Mouse (Mus musculus) hindbrain, embryonic 10.5 days (tissue): ENCODE data around the gene Me3. TPM values are rescaled to one million over a fixed set of nuclear protein-coding genes. Genes with fewer than 3 reads are reported as not detected.
A peak's percentile ranks its signal among the peaks of the same experiment; 100 is the strongest.

Source experiments
- DNase-seq: peaks from one replicate; pipeline ENCODE4 v3.0.0-alpha.2; 2017; ENCODE audit warnings: low spot score
- H3K27ac ChIP-seq: fragments of 300-500 bp; sonication (generic); 2 replicates; pipeline ENCODE4 v1.5.1; 2016; ENCODE audit warnings: mild to moderate bottlenecking, moderate library complexity
- H3K27me3 ChIP-seq: fragments of 300-500 bp; sonication (generic); 2 replicates; pipeline ENCODE4 v1.6.1; 2016; ENCODE audit warnings: mild to moderate bottlenecking; ENCODE audit not compliant: poor library complexity, insufficient read depth, severe bottlenecking
- H3K36me3 ChIP-seq: fragments of 300-500 bp; sonication (generic); 2 replicates; pipeline ENCODE4 v1.6.1; 2016; ENCODE audit warnings: mild to moderate bottlenecking, moderate library complexity
- H3K4me1 ChIP-seq: fragments of 300-500 bp; sonication (generic); replicated peaks from 2 replicates; pipeline ENCODE4 v1.6.1; 2016; ENCODE audit warnings: mild to moderate bottlenecking
- H3K4me3 ChIP-seq: fragments of 300-500 bp; sonication (generic); 2 replicates; pipeline ENCODE4 v1.5.1; 2016; ENCODE audit warnings: mild to moderate bottlenecking, moderate library complexity
- H3K9me3 ChIP-seq: fragments of 300-500 bp; sonication (generic); 2 replicates; pipeline ENCODE4 v1.6.1; 2016; ENCODE audit warnings: mild to moderate bottlenecking, moderate library complexity
- WGBS: fragments of 180-500 bp; shearing (Covaris S2); methylation state at CpG from one replicate; pipeline ENCODE4 v1.1.7; 2016; 5-methylcytosine and 5-hydroxymethylcytosine counted together
- polyA plus RNA-seq: library from polyadenylated mRNA; unstranded; fragments of >200 nt; fragmentation: Nextera tagmentation; extraction: Ambion mirVana; gene quantifications from 2 replicates; pipeline ENCODE4 v1.2.1, GENCODE M21; 2016

The Me3 gene
- polyA plus RNA-seq: 1.4 and 3.3 TPM in 2 replicates

DNA sequence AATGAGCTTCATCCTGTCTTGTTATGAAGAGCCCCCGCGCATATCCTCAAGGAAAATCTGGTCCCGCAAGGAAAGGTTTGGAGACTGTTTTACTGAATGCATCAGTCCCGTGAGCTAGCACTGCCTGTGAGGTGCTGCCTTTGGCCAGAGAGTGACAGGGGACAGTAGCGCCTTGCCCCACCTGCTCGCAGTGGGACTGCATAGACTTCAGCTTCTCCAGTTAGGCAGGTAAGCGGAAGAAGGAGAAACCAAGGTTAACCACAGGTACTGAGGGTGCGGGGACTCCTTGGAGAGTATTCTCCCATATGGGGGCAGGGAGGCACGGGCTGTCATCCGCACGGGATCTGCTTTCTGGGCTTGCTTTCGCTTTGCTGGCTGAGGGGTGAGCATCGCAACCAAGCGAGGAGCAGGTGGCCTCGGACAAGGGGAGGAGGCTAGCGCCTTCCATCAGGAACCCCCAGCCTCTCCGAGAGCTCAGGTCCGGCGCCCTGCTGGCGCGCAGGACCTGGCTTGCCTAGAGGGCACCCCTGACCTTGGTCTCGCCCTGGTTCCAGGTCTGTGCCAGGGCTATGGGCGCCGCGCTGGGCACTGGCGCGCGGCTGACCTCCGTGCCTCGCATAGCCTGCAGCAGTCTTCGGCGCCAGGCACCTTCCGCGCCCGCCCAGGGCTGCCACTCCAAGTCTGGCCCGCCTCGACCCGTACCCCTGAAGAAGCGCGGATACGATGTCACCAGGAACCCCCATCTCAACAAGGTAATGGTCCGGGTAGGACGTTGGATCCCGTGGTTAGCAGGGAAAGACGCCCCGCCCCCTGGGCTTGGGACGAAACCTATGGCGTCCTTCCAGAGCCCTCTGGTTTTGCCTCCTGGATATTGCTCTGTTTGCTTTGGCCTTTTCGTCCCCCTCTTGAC lies at the start of gene Me3:
Me3 (plus strand) TSS at position 51 of the 910 bp plus-strand sequence.
- no peaks in the 10 kb centered on the region for H3K9me3 ChIP-seq
- H3K36me3 ChIP-seq: no peaks in the 10 kb centered on the region
- peak within 1 kb of the TSS; percentile 68 for H3K4me3 ChIP-seq
- H3K27ac ChIP-seq: peak within 1 kb of the TSS; percentile 90
- H3K4me1 ChIP-seq: peaks cover 36% of the 10 kb centered on the region
- 5% methylated on average over 49 of the region's 49 CpGs for WGBS
- peak; percentile 58 for DNase-seq
- H3K27me3 ChIP-seq: peaks cover 28% of the 10 kb centered on the region

- no peaks in the 10 kb centered on the region for H3K27me3 ChIP-seq
- no peaks in the 10 kb centered on the region for H3K4me1 ChIP-seq
- 86% methylated on average over 5 of the region's 5 CpGs for whole genome bisulfite sequencing
- H3K36me3 ChIP-seq: no peaks in the 10 kb centered on the region
- no peak overlapping the region for H3K27ac ChIP-seq
- no peak for DNase-seq
- H3K4me3 ChIP-seq: no peak overlapping the region
- H3K9me3 ChIP-seq: no peaks in the 10 kb centered on the region
Measured at GRCm38 (mm10) chr7:89590039-89590438, 42.2 kb upstream of the Me3 start.

GRCm38 (mm10) chr7:89590542-89591251 lies 41.5 kb upstream of the Me3 start:
- H3K27me3 ChIP-seq: no peaks in the 10 kb centered on the region
- 77% methylated on average over 3 of the region's 3 CpGs for WGBS

GRCm38 (mm10) chr7:89595813-89596212 lies 36.4 kb upstream of the Me3 start:
- Histone ChIP-seq H3K27me3 (no peaks in the 10 kb centered on the region), H3K4me1 (no peaks in the 10 kb centered on the region), H3K4me3 (no peak overlapping the region), H3K36me3 (no peaks in the 10 kb centered on the region), H3K9me3 (no peaks in the 10 kb centered on the region), H3K27ac (no peak overlapping the region)
- DNase-seq: no peak
- WGBS: 87% methylated on average over 2 of the region's 2 CpGs

More at GRCm38 (mm10) chr7:89590542-89591251, 41.5 kb upstream of the Me3 start:
- Histone ChIP-seq H3K4me3 (no peak overlapping the region), H3K36me3 (no peaks in the 10 kb centered on the region), H3K9me3 (no peaks in the 10 kb centered on the region), H3K27ac (no peak overlapping the region), H3K4me1 (no peaks in the 10 kb centered on the region)
- DNase-seq: no peak

- H3K36me3 ChIP-seq: no peaks in the 10 kb centered on the region
- H3K27me3 ChIP-seq: no peaks in the 10 kb centered on the region
- H3K27ac ChIP-seq: no peak overlapping the region
- H3K9me3 ChIP-seq: no peaks in the 10 kb centered on the region
- H3K4me1 ChIP-seq: no peaks in the 10 kb centered on the region
- DNase-seq: no peak
- no peak overlapping the region for H3K4me3 ChIP-seq
- 85% methylated on average over 8 of the region's 8 CpGs for WGBS
Measured at GRCm38 (mm10) chr7:89605589-89606536, 26.3 kb upstream of the Me3 start.

DNA sequence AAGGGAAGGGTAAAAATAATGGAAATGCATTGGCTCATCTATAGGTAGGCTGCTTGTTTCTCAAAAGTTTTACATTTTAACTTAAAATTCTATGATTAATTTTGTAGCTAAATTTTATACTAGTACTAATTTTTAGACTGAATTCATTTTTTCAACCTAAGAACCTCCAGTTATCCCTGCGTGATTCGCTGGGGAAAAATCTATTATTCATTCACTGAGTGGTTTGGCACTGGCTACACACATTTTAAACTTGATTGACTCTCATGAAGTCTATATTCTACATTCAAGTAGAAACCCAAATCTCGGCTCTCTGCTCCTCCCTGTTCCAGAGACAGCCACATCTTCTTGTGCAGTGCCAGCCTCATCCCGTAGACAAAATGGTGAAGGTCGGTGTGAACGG lies 24.9 kb upstream of the Me3 start:
- no peak for DNase-seq
- H3K36me3 ChIP-seq: no peaks in the 10 kb centered on the region
- no peaks in the 10 kb centered on the region for H3K9me3 ChIP-seq
- H3K27me3 ChIP-seq: no peaks in the 10 kb centered on the region
- no peak overlapping the region for H3K27ac ChIP-seq
- 95% methylated on average over 6 of the region's 6 CpGs for WGBS
- no peaks in the 10 kb centered on the region for H3K4me1 ChIP-seq
- H3K4me3 ChIP-seq: no peak overlapping the region

DNA sequence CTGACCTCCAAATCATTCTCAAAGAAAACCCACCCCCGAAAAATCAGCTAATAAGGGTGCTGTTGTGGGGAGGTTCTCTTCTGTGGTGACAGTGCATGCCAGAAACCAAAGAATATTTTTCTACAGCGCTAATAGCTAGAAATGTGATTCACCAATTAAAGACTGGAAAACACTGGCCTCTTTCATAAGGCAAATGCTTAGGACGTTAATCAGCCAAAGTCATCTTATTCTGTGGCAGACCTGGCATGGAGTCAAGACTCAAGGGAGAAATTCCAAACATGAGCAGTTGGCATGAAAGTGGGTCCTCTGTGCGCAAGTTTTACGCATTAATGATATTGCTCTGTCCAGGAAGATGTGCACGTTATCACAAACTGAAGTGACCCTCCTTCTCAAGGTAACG lies 21.0 kb upstream of the Me3 start:
- Histone ChIP-seq H3K9me3 (no peaks in the 10 kb centered on the region), H3K27ac (no peak overlapping the region), H3K4me1 (no peaks in the 10 kb centered on the region), H3K4me3 (no peak overlapping the region), H3K27me3 (no peaks in the 10 kb centered on the region), H3K36me3 (no peaks in the 10 kb centered on the region)
- DNase-seq: no peak
- 90% methylated on average over 7 of the region's 7 CpGs for WGBS

- Histone ChIP-seq H3K4me3 (no peak overlapping the region), H3K9me3 (peaks cover 7% of the 10 kb centered on the region), H3K36me3 (no peaks in the 10 kb centered on the region), H3K27me3 (no peaks in the 10 kb centered on the region), H3K4me1 (no peaks in the 10 kb centered on the region), H3K27ac (no peak overlapping the region)
- no peak for DNase-seq
- WGBS: 94% methylated on average over 6 of the region's 6 CpGs
Measured at GRCm38 (mm10) chr7:89616235-89616634, 16.0 kb upstream of the Me3 start.

- no peak overlapping the region for H3K4me3 ChIP-seq
- WGBS: 88% methylated on average over 4 of the region's 4 CpGs
- no peaks in the 10 kb centered on the region for H3K27me3 ChIP-seq
Measured at GRCm38 (mm10) chr7:89623331-89623730, 8.9 kb upstream of the Me3 start.

GRCm38 (mm10) chr7:89627393-89627792 lies 4.8 kb upstream of the Me3 start:
- Histone ChIP-seq H3K27ac (peak overlapping the region; percentile 77), H3K4me1 (peaks cover 36% of the 10 kb centered on the region), H3K27me3 (peaks cover 17% of the 10 kb centered on the region), H3K9me3 (no peaks in the 10 kb centered on the region), H3K4me3 (no peak overlapping the region), H3K36me3 (no peaks in the 10 kb centered on the region)
- no peak for DNase-seq

More at GRCm38 (mm10) chr7:89623331-89623730, 8.9 kb upstream of the Me3 start:
- Histone ChIP-seq H3K4me1 (peaks cover 16% of the 10 kb centered on the region), H3K36me3 (no peaks in the 10 kb centered on the region), H3K27ac (no peak overlapping the region), H3K9me3 (no peaks in the 10 kb centered on the region)
- no peak for DNase-seq

DNA sequence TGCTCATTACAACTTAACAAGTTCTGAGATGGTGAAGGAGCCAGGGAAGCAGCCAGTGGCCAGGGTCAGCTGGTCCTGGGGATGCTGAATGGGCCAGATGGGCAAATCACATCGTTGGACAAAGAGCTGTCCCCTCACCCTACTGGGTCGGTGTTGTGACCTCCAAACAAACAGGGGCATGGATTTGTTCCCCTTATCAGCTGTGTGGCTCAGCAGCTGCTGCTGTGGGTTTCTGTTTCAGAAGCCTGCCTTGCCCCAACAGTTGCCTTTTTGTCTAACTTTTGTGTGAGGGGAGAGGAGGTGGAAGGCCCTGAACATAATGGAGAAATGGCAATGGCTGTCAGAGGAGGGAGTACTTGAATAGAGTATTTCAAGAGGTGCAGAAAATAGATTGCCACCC lies 4.2 kb upstream of the Me3 start:
- H3K4me1 ChIP-seq: peaks cover 42% of the 10 kb centered on the region
- no peak overlapping the region for H3K4me3 ChIP-seq
- H3K36me3 ChIP-seq: no peaks in the 10 kb centered on the region
- H3K27ac ChIP-seq: peak overlapping the region; percentile 77
- peaks cover 18% of the 10 kb centered on the region for H3K27me3 ChIP-seq
- H3K9me3 ChIP-seq: no peaks in the 10 kb centered on the region
- peak; percentile 77 for DNase-seq
- WGBS: 13% methylated on average over 2 of the region's 2 CpGs

GRCm38 (mm10) chr7:89629006-89629405 lies 3.2 kb upstream of the Me3 start:
- peak overlapping the region; percentile 56; the same call in 1 of the 2 replicates for H3K27ac ChIP-seq
- 55% methylated on average over 4 of the region's 4 CpGs for WGBS

More at GRCm38 (mm10) chr7:89629006-89629405, 3.2 kb upstream of the Me3 start:
- Histone ChIP-seq H3K9me3 (no peaks in the 10 kb centered on the region), H3K4me3 (no peak overlapping the region), H3K27me3 (peaks cover 20% of the 10 kb centered on the region), H3K36me3 (no peaks in the 10 kb centered on the region), H3K4me1 (peaks cover 45% of the 10 kb centered on the region)
- no peak for DNase-seq
